Mouse (Mus musculus): ENCODE results near the gene Cdh8. TPM values are rescaled to one million over a fixed set of nuclear protein-coding genes. Genes with fewer than 3 reads are reported as not detected.

Cdh8 gene
- 10 to 100 TPM; 46.1 to 53.2 (median 49.1) TPM for total RNA-seq (2022)

- peak; percentile 61 to 79 for DNase-seq (ENCODE audit: low spot score in 2 of 2)
These were observed at the start of gene Cdh8 for GRCm38 (mm10) chr8:99415966-99416781. Cdh8 (minus strand) TSS chr8:99416471.

DNA sequence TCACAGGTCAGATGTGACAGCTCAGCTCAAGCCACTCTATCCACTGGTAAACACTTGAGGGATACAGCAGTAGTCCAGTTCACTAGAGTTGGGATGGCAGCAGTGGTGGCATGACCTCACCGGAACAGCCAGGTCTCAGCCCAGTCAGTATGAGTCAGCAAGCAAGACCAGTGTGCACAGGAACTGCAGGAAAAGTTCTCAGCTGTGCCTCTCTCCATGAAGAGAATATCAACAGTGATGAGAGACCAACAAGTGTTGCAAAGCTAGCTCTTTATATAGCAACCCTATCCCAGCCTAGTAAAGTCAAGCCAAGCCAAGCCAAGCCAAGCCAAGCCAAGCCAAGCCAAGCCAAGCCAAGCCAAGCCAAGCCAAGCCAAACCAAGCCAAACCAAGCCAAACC is 30.2 kb upstream of the Cdh8 start:
- no peak for DNase-seq (ENCODE audit: low spot score in 2 of 2)

GRCm38 (mm10) chr8:99425901-99426300 is 9.6 kb upstream of the Cdh8 start:
- DNase-seq (ENCODE audit: low spot score in 2 of 2): no peak

GRCm38 (mm10) chr8:99421516-99421915 is 5.2 kb upstream of the Cdh8 start:
- DNase-seq (ENCODE audit: low spot score in 2 of 2): no peak

- no peak for DNase-seq (ENCODE audit: low spot score in 2 of 2)
These were observed 3.5 kb upstream of the Cdh8 start for GRCm38 (mm10) chr8:99419726-99420125.

- DNase-seq (ENCODE audit: low spot score in 2 of 2): no peak
These were observed 1.2 kb upstream of the Cdh8 start for GRCm38 (mm10) chr8:99417456-99417855.

GRCm38 (mm10) chr8:99415076-99415965 is 950 bp downstream of the Cdh8 start:
- DNase-seq (ENCODE audit: low spot score in 2 of 2): peak; percentile 33 to 53

DNA sequence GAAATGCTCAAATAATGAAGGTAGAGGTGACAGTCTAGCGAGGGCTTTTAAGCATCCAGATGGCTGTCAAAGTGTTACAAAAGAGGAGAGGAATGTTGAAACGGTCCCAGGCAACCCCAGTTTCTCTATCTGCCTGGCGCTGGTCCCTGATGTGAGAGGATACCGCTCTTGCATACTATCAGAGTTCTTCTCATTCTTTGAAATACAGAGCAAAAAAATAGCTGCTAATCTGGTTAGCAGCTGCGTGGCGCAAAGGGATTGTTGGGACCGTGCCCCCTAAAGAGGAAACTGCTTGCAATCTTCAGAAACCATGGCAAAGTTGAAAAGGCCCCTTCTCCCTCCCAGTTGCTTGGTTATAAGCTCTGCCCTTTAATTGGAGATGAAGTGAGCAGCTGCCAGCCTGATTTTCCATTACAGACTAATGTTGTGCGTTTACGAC is 1.8 kb downstream of the Cdh8 start:
- no peak for DNase-seq (ENCODE audit: low spot score in 2 of 2)

GRCm38 (mm10) chr8:99413877-99414482 is 2.3 kb downstream of the Cdh8 start:
- no peak for DNase-seq (ENCODE audit: low spot score in 2 of 2)

- DNase-seq (ENCODE audit: low spot score in 2 of 2): no peak
These were observed 22.4 kb downstream of the Cdh8 start for GRCm38 (mm10) chr8:99393908-99394307.

GRCm38 (mm10) chr8:99370104-99370503 is 46.2 kb downstream of the Cdh8 start:
- peak in 1 of 2 experiments; percentile 39 for DNase-seq (ENCODE audit: low spot score in 2 of 2)

DNA sequence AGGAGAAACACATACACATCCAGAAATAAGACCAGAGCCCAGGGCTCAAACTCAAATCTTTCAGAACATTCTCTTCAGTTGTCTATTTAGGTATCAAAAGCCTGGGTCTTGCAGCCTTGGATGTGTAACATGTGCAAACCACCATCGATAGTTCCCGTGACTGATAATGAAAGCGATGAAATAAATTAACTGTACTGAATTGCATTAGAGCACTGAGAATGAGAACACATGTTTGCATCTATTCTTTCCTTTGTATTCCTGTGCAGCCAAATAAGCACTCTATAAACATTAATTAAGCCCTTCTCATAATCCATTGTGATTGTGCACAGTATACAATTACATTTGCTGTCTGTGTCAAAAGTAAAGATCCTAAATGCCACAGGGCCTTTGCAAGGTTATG is 47.1 kb downstream of the Cdh8 start:
- no peak for DNase-seq (ENCODE audit: low spot score in 2 of 2)

- no peak for DNase-seq (ENCODE audit: low spot score in 2 of 2)
These were observed 47.8 kb downstream of the Cdh8 start for GRCm38 (mm10) chr8:99368449-99368848.

DNA sequence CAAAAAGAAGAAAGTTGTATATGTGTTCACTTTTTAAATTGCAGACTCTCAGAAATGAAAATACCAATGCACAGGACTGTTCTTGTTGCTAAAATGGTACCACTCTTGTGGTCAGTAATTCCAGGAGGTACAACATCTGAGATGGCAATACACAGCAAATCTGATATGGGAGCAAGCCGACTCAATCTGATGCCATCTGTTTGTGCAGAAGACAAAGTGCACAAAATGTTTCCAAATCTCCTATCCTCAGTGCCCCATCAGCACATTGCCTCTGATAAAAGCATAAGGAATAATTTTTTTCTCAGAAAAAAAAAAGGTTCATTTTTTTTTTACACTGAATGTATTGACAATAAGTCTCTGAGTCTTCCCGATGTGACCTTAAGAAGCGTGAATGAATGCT is 62.3 kb downstream of the Cdh8 start:
- no peak for DNase-seq (ENCODE audit: low spot score in 2 of 2)

GRCm38 (mm10) chr8:99353221-99353620 is 63.0 kb downstream of the Cdh8 start:
- no peak for DNase-seq (ENCODE audit: low spot score in 2 of 2)

DNA sequence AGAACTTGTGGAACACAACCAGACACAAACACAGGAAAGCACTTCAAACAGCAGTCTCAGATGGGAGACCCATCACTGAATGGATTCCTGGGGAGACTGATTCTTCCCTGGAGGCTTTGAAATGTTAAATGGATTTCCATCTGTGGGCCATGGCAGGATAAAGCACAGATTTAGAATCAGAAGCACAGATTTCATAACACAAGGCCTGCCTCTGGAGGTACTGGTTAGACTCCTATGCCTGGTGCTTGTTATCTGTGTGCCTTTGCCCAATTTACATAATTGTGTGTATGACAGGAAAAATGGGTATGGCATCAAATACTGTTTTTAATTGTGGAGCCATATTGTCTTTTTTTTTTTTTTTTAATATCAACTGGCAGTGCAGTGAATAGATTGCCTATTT is 66.8 kb downstream of the Cdh8 start:
- DNase-seq (ENCODE audit: low spot score in 2 of 2): no peak

DNA sequence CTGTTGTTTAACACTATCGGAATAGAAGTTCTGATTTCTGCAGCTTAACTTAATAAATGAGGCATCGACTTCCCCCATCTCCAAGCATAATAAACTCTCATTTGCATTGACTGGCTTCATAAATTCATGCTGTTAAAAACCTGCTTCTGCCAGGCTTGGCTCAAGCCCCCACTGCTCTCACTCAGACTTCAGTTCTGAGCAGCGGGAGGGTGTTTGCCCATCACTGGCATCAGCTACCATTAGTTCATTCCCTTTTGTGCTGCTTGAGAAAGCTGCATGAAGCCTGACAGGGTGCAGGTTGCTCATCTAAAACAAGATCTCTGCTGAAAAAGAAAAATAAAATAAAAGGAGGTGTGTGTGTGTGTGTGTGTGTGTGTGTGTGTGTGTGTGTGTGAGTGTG is 67.7 kb downstream of the Cdh8 start:
- no peak for DNase-seq (ENCODE audit: low spot score in 2 of 2)

DNA sequence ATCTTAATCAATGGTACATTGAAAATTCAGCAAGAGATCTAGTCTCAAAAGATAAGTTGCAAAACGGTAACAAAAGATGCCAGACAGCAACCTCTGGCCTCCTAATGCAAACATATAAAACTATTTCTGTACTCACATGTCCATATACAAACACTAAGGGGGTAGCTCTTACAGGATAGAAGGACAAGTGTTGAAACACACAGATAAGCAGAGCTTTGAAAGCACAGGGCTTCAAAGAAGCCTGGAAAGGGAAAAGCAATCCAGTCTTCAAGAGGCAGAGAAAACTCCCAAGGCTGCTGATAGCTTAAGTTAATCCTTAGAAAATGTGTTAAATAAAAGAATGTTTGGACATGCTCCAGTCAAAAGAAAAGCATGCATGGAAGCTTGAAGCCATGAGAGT is 77.0 kb downstream of the Cdh8 start:
- no peak for DNase-seq (ENCODE audit: low spot score in 2 of 2)

- DNase-seq (ENCODE audit: low spot score in 2 of 2): peak in 1 of 2 experiments; percentile 20
These were observed 88.7 kb downstream of the Cdh8 start for GRCm38 (mm10) chr8:99327559-99327958.

- DNase-seq (ENCODE audit: low spot score in 2 of 2): no peak
These were observed 101.7 kb downstream of the Cdh8 start for GRCm38 (mm10) chr8:99314561-99314960.

DNA sequence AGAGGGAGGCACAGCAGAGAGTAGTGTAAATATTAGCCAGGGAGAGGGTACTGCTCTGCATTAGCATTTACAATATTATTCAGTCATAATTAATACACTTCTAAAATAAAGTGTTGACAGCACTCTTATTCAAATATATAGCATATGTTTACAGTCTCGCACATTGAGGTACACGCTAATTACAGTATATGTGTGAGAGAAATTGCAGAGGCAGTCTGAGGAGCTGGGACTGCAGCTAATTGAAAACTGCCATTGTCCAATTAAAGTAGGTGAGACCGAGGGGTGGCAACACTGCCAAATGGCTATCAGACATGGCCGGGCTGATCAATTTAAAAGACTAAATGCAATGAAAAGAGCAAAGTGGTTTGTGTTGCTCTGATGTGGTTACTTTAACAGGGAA is 112.1 kb downstream of the Cdh8 start:
- no peak for DNase-seq (ENCODE audit: low spot score in 2 of 2)

- DNase-seq (ENCODE audit: low spot score in 2 of 2): no peak
These were observed 126.1 kb downstream of the Cdh8 start for GRCm38 (mm10) chr8:99290201-99290600.
